8 mouse cellular contexts compared by ENCODE assay signal in the genomic region with DNA sequence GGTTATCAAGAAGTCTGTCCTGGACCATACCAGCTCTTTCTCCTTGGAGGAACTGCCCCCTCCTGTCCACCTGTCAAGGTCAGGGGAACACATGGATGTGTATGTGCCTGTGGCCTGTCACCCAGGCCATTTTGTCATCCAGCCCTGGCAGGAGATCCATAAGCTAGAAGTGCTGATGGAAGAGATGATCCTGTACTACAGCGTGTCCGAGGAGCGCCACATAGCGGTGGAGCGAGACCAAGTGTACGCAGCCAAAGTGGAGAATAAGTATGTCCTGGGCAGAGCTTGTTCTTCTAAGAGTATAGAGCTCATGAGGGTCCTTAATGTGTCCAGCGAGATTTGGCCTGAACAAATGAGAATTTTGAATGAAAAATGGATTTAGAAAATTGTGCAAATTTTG. TPM values are rescaled to one million over a fixed set of nuclear protein-coding genes. Genes with fewer than 3 reads are reported as not detected.
DNase-seq lines count a peak whose midpoint lies in the region; ATAC-seq and TF ChIP-seq lines count a peak whose summit lies in the region.
"Had no signal": no experiment of that assay in that cellular context is flagged by ENCODE, and none has a peak within 500 bp of the region (broad histone marks: within the 10 kb centered on the region; RNA-seq: fewer than 3 reads in every experiment).

No protein-coding gene starts in this region.

- 45% methylated on average over 7 of the region's 7 CpGs for WGBS in intestine, embryonic 14.5 days
- WGBS in intestine, embryonic 15.5 days, result 40% methylated on average over 7 of the region's 7 CpGs
- 47% methylated on average over 7 of the region's 7 CpGs for WGBS in neural tube, embryonic 13.5 days

- ATAC-seq in intestine, embryonic 14.5 days (replicated peaks; ENCODE audit: low FRiP score, low TSS enrichment, low read depth), result 0 out of 2 replicates have a peak, but pooled peaks have one; percentile 32
- no peak for ATAC-seq in intestine, embryonic 15.5 days
- peak; percentile 23; the same call in 1 of the 2 replicates for ATAC-seq in neural tube, embryonic 13.5 days (ENCODE audit: low read depth)

- no peak overlapping the region for H3K4me3 ChIP-seq in intestine, embryonic 14.5 days (ENCODE audit: low read depth, low read length)
- no peak overlapping the region for H3K4me3 ChIP-seq in intestine, embryonic 15.5 days (replicated peaks)
- no peak overlapping the region for H3K4me3 ChIP-seq in neural tube, embryonic 13.5 days
- H3K4me3 ChIP-seq: hindbrain, embryonic 15.5 days had no signal

- peak; percentile 65 for DNase-seq in intestine, embryonic 14.5 days (ENCODE audit: low spot score)
- DNase-seq in ES-CJ7 (ENCODE audit: low read depth, low spot score), result peak; percentile 56
- peak; percentile 48 for DNase-seq in brain, embryonic 14.5 days (ENCODE audit: low read depth)
- peak; percentile 41 for DNase-seq in layer of hippocampus, adult 11-12 months (ENCODE audit: low spot score)
- no peak for DNase-seq in ovary, adult 18-20 months (ENCODE audit: low spot score)

- H3K4me1 ChIP-seq in intestine, embryonic 14.5 days (replicated peaks; ENCODE audit: control insufficient read depth, insufficient read depth, low read length), result no peaks in the 10 kb centered on the region; the same call in 1 of the 2 replicates
- no peaks in the 10 kb centered on the region for H3K4me1 ChIP-seq in intestine, embryonic 15.5 days (replicated peaks)
- peaks cover 9% of the 10 kb centered on the region for H3K4me1 ChIP-seq in neural tube, embryonic 13.5 days (replicated peaks)
- H3K4me1 ChIP-seq: hindbrain, embryonic 15.5 days had no signal

- no peaks in the 10 kb centered on the region for H3K36me3 ChIP-seq in intestine, embryonic 14.5 days (ENCODE audit: control insufficient read depth, insufficient read depth, low read length)
- H3K36me3 ChIP-seq in intestine, embryonic 15.5 days, result no peaks in the 10 kb centered on the region
- no peaks in the 10 kb centered on the region for H3K36me3 ChIP-seq in neural tube, embryonic 13.5 days

- H3K27ac ChIP-seq in intestine, embryonic 14.5 days (ENCODE audit: low read depth), result no peak overlapping the region
- H3K27ac ChIP-seq in intestine, embryonic 15.5 days, result no peak overlapping the region
- H3K27ac ChIP-seq in neural tube, embryonic 13.5 days (replicated peaks), result no peak overlapping the region
- H3K27ac ChIP-seq: hindbrain, embryonic 15.5 days had no signal

- no peak overlapping the region for H3K4me2 ChIP-seq in intestine, embryonic 14.5 days (ENCODE audit: low read length)
- no peak overlapping the region for H3K4me2 ChIP-seq in intestine, embryonic 15.5 days (replicated peaks)
- no peak overlapping the region for H3K4me2 ChIP-seq in neural tube, embryonic 13.5 days
- H3K4me2 ChIP-seq: hindbrain, embryonic 15.5 days had no signal

- no peaks in the 10 kb centered on the region for H3K27me3 ChIP-seq in intestine, embryonic 14.5 days (replicated peaks; ENCODE audit: control insufficient read depth, insufficient read depth, low read length)
- H3K27me3 ChIP-seq in intestine, embryonic 15.5 days (replicated peaks), result no peaks in the 10 kb centered on the region
- no peaks in the 10 kb centered on the region for H3K27me3 ChIP-seq in neural tube, embryonic 13.5 days
- H3K27me3 ChIP-seq: hindbrain, embryonic 15.5 days had no signal

- peak; percentile 68 for TF ChIP-seq CTCF in brain, embryonic 14.5 days (IDR thresholded peaks at IDR 0.05; ENCODE audit: borderline replicate concordance, extremely low read depth, insufficient read depth, insufficient read length)

- no peaks in the 10 kb centered on the region for H3K9me3 ChIP-seq in intestine, embryonic 14.5 days (ENCODE audit: control insufficient read depth, low read length)
- no peaks in the 10 kb centered on the region for H3K9me3 ChIP-seq in intestine, embryonic 15.5 days
- no peaks in the 10 kb centered on the region for H3K9me3 ChIP-seq in neural tube, embryonic 13.5 days
- H3K9me3 ChIP-seq: hindbrain, embryonic 15.5 days had no signal

- no peak for TF ChIP-seq POLR2A in brain, embryonic 14.5 days (IDR thresholded peaks at IDR 0.05; ENCODE audit: borderline replicate concordance, extremely low read depth, insufficient read depth, insufficient read length, poor library complexity, severe bottlenecking)

- no peak overlapping the region for H3K9ac ChIP-seq in intestine, embryonic 14.5 days (ENCODE audit: low read length)
- H3K9ac ChIP-seq in intestine, embryonic 15.5 days, result no peak overlapping the region
- no peak overlapping the region for H3K9ac ChIP-seq in neural tube, embryonic 13.5 days
- H3K9ac ChIP-seq: hindbrain, embryonic 15.5 days had no signal

RNA-seq across cellular contexts. Expression of a gene that starts 12.8 kb away (rescaled TPM):
- polyA plus RNA-seq in intestine, embryonic 14.5 days (2014; fragmentation: Nextera tagmentation; extraction: Ambion mirVana), result 2.5 TPM in 2 replicates
- polyA plus RNA-seq in intestine, embryonic 15.5 days (2015; fragmentation: Nextera tagmentation; extraction: Ambion mirVana), result 3.2 and 3.3 TPM in 2 replicates
- 0.45 and 0.71 TPM in 2 replicates for polyA plus RNA-seq in brain, embryonic 14.5 days (2012; rRNA removed)
- polyA plus RNA-seq in neural tube, embryonic 13.5 days (2015; fragmentation: Nextera tagmentation; extraction: Ambion mirVana), result 3.8 and 4.0 TPM in 2 replicates
